Mouse (Mus musculus) midbrain, embryonic 11.5 days (tissue): ENCODE data around the gene Gm21425. TPM values are rescaled to one million over a fixed set of nuclear protein-coding genes. Genes with fewer than 3 reads are reported as not detected.
"Not testable (repeated sequence)": the region's sequence is repeated elsewhere in the genome, so short reads cannot be mapped to it uniquely, and the experiment has no call there.

Experiments
- ATAC-seq: fragments of 200-750 bp; cut with Nextera tagmentation; 2 replicates; pipeline ENCODE4 v1.8.0; 2017; ENCODE audit warnings: moderate TSS enrichment, moderate library complexity; ENCODE audit not compliant: low FRiP score
- DNase-seq: peaks from one replicate; pipeline ENCODE4 v3.0.0; 2015; ENCODE audit warnings: low spot score; ENCODE audit errors: missing footprints
- H3K27ac ChIP-seq: fragments of 300-500 bp; sonication (generic); 2 replicates; pipeline ENCODE4 v1.5.1; 2014; ENCODE audit warnings: low read depth, low read length
- H3K27me3 ChIP-seq: fragments of 300-500 bp; sonication (generic); 2 replicates; pipeline ENCODE4 v1.6.1; 2014; ENCODE audit warnings: mild to moderate bottlenecking, low read length, moderate library complexity, mixed read lengths; ENCODE audit not compliant: control insufficient read depth, insufficient read depth
- H3K36me3 ChIP-seq: fragments of 300-500 bp; sonication (generic); 2 replicates; pipeline ENCODE4 v1.6.1; 2014; ENCODE audit warnings: mild to moderate bottlenecking, low read length, moderate library complexity, mixed read lengths; ENCODE audit not compliant: control insufficient read depth, insufficient read depth
- H3K4me1 ChIP-seq: fragments of 300-500 bp; sonication (generic); 2 replicates; pipeline ENCODE4 v1.6.1; 2014; ENCODE audit warnings: low read length; ENCODE audit not compliant: control insufficient read depth, insufficient read depth
- H3K4me2 ChIP-seq: fragments of 300-500 bp; sonication (generic); 2 replicates; pipeline ENCODE4 v1.6.1; 2014; ENCODE audit warnings: mild to moderate bottlenecking, moderate library complexity
- H3K4me3 ChIP-seq: fragments of 300-500 bp; sonication (generic); 2 replicates; pipeline ENCODE4 v1.5.1; 2014; ENCODE audit warnings: low read depth, low read length
- H3K9ac ChIP-seq: fragments of 300-500 bp; sonication (generic); 2 replicates; pipeline ENCODE4 v1.6.1; 2014; ENCODE audit warnings: low read length
- H3K9me3 ChIP-seq: fragments of 300-500 bp; sonication (generic); 2 replicates; pipeline ENCODE4 v1.6.1; 2016; ENCODE audit warnings: low read length; ENCODE audit not compliant: control insufficient read depth
- WGBS: fragments of 180-500 bp; shearing (Covaris S2); extraction: QIAGEN DNeasy Blood & Tissue Kit; methylation state at CpG from one replicate; pipeline ENCODE4 v1.1.7; 2014; 5-methylcytosine and 5-hydroxymethylcytosine counted together
- polyA plus RNA-seq: library from polyadenylated mRNA; unstranded; fragments of >200 nt; fragmentation: Nextera tagmentation; extraction: Ambion mirVana; gene quantifications from 2 replicates; pipeline ENCODE4 v1.2.1, GENCODE M21; 2014

Gene Gm21425
- polyA plus RNA-seq = not detected in 2 replicates

GRCm38 (mm10) chrY:13161668-13162067 is at the start of gene Gm21425:
TSS of gene Gm21425 (plus strand) at chrY:13161968.
- H3K4me1 ChIP-seq, H3K4me2 ChIP-seq, ATAC-seq, H3K4me3 ChIP-seq, H3K9ac ChIP-seq, H3K36me3 ChIP-seq, H3K9me3 ChIP-seq, H3K27ac ChIP-seq, DNase-seq, H3K27me3 ChIP-seq: not testable (repeated sequence)

GRCm38 (mm10) chrY:13133392-13133791 is 28.4 kb upstream of the Gm21425 start, which contains the start of gene Gm21891:
TSS of gene Gm21891 (minus strand) at chrY:13133492.
- H3K9me3 ChIP-seq, H3K4me1 ChIP-seq, H3K9ac ChIP-seq, ATAC-seq, H3K36me3 ChIP-seq, DNase-seq, H3K27me3 ChIP-seq, H3K4me2 ChIP-seq, H3K4me3 ChIP-seq, H3K27ac ChIP-seq: not testable (repeated sequence)
- WGBS = no CpG with 5 or more reads among the region's 3 CpGs

Other genes with a start within 250 kb of the Gm21425 start
- gene Gm20807, start 119.1 kb upstream of the Gm21425 start, polyA plus RNA-seq = not detected in 2 replicates
- gene Gm21891, start 28.5 kb upstream of the Gm21425 start, polyA plus RNA-seq = not detected in 2 replicates
- not detected in 2 replicates for gene Gm21828, start 62.0 kb downstream of the Gm21425 start, polyA plus RNA-seq
- not detected in 2 replicates for gene Gm21440, start 90.4 kb downstream of the Gm21425 start, polyA plus RNA-seq
- gene Gm21454, start 90.5 kb downstream of the Gm21425 start, polyA plus RNA-seq = not detected in 2 replicates
- gene Gm21725, start 187.1 kb downstream of the Gm21425 start, polyA plus RNA-seq = not detected in 2 replicates